In the genomic region with DNA sequence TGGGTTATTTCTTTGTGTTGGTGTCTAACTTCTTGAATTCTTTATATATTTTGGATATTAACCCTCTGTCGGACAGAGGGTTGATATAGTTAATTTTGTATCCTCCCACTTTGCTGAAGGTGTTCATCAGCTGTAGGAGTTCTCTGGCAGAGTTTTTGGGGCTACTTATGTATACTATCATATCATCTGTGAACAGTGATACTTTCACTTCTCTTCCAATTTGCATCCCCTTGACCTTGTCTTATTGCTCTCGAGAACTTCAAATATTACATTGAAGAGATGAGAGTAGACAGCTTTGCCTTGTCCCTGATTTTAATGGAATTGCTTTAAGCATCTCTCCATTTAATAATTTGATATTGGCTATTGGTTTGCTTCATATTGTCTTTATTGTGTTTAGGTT, we compare ENCODE assay signal across 18 mouse cellular contexts.
"Had no signal": no experiment of that assay in that cellular context is flagged by ENCODE, and none has a peak within 500 bp of the region (broad histone marks: within the 10 kb centered on the region; RNA-seq: fewer than 3 reads in every experiment).

No protein-coding gene starts in this region.

- H3K4me2 ChIP-seq: liver, embryonic 12.5 days; lung, embryonic 14.5 days; midbrain, embryonic 12.5 days; neural tube, embryonic 12.5 days; stomach, embryonic 15.5 days had no signal

- H3K4me3 ChIP-seq: liver, embryonic 12.5 days; midbrain, embryonic 12.5 days; neural tube, embryonic 12.5 days; stomach, embryonic 15.5 days had no signal

- H3K27me3 ChIP-seq: liver, embryonic 12.5 days; midbrain, embryonic 12.5 days; neural tube, embryonic 12.5 days; stomach, embryonic 15.5 days had no signal

- H3K9ac ChIP-seq: liver, embryonic 12.5 days; liver, embryonic 14.5 days; lung, embryonic 14.5 days; midbrain, embryonic 12.5 days; neural tube, embryonic 12.5 days; stomach, embryonic 15.5 days had no signal

- H3K36me3 ChIP-seq: liver, embryonic 12.5 days; midbrain, embryonic 12.5 days; neural tube, embryonic 12.5 days; stomach, embryonic 15.5 days had no signal

- H3K27ac ChIP-seq: liver, embryonic 12.5 days; liver, embryonic 14.5 days; midbrain, embryonic 12.5 days; neural tube, embryonic 12.5 days; stomach, embryonic 15.5 days; stomach, postnatal 0 days had no signal

- H3K9me3 ChIP-seq: liver, embryonic 12.5 days; midbrain, embryonic 12.5 days; neural tube, embryonic 12.5 days; stomach, embryonic 15.5 days had no signal

- ATAC-seq: liver, embryonic 12.5 days had no signal

- H3K4me1 ChIP-seq: liver, embryonic 12.5 days; midbrain, embryonic 12.5 days; neural tube, embryonic 12.5 days; stomach, embryonic 15.5 days had no signal

- DNase-seq: lung, adult 18-20 months; lung, embryonic 14.5 days; lung, postnatal 10 days; lung, postnatal 4 days; midbrain, embryonic 14.5 days; retina, postnatal 1 day; right cerebral cortex, adult 18-20 months; right cerebral cortex, postnatal 25 days; right cerebral cortex, postnatal 4 days; thymus, adult 2 months; thymus, postnatal 25 days; thymus, postnatal 4 days had no signal
